Mouse (Mus musculus): ENCODE measurements around the gene Spns3.

- no peak for TF ChIP-seq CTCF (IDR thresholded peaks at IDR 0.05; ENCODE audit: low read depth)
- TF ChIP-seq EP300 (optimal IDR thresholded peaks at IDR 0.05) = no peak
These were observed 80.3 kb downstream of the Spns3 start for GRCm38 (mm10) chr11:72470004-72470403.
